Mouse (Mus musculus): ENCODE data around the gene Syce1.

The Syce1 gene

DNA sequence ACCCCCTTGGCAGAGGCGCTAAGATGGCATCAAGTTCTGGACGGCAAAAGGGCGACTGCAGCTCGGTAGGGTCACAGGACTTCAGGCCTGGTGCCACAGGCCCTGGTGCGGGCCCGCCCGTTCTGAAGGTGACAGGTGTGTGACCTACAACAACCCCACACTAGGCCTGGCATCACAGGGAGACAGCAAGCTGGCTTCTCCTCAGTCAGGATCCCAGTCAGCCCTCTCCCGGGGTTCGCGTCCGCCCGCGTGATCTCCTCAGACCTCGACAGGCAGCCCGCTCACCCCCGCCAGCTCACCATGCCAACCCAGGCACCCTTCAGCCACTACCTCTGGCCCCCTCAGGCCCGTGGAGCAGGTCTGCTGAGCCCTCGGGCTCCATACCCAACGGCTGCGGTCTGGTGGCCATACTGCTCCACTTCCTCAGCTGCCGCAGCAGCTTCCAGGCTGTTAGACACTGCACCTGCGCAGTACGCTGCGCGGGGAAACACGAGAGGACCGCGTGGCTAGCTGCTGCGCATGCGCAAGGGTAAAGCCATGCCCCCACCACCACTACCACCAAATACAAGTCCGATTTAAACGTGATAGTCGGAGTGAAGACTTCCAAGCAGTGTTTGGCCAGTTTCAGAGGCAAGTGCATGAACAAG is at the start of gene Syce1:
Gene Syce1 (minus strand): TSS at position 447 of the 647 bp plus-strand sequence.
- DNase-seq (ENCODE audit: low spot score in 2 of 2) = no peak

DNA sequence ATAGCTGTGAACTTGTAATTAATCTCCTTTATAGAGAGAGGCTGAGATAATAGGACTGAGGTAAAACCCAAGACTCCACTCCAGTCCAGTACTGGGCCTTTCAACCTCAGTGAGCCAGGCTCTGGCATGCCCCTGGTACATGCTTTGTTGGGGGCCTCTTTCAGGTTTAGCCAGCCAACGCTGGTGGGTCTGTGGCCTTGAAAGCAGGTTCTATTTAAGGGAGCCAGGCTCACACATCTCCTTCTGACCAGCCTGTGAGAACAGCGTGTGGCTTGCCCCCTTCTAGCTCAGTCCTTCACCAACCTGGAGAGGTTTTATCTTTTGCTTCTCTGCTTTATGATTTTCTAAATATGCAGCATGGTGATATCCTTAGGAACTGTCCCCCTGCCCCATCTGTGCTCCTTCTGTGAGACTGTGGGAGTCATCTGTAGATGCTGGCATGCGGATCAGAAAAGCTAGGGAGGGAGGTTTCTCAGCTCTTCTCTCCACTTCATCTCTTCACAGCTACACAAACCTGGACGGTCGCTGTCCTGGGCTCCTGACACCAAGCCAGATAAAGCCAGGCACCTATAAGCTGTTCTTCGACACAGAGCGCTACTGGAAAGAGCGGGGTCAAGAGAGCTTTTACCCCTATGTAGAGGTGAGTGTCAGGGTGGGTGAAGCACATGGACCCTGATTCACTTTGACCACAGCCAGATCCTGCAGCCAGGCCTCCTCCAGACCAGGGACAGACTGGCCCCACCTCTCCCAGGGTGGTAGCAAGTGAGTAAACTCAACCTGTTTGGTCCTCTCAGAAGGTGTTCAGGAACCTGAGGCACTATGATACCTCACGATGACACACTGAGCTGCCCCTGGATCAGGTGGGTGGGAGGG is 48.8 kb upstream of the Syce1 start:
- peak in 1 of 2 experiments; percentile 76 for DNase-seq (ENCODE audit: low spot score in 2 of 2)

DNA sequence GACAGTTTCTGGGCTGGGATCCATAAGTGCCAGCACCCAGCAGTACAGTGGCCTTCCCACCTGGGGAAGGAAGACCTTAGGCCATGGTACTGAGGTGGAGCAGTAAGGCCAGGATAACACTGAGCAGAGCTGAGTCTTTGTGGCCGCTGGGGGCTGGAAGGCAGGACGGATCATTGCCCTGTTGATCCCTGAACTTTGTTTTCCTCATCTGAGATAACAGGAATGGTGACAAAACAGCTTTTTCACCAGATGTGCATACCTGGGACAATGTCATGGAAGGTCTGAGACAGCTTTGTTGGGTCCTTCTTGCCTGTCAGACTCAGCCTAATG is 48.1 kb upstream of the Syce1 start:
- no peak for DNase-seq (ENCODE audit: low spot score in 2 of 2)

- DNase-seq (ENCODE audit: low spot score in 2 of 2) = no peak
Observed at GRCm38 (mm10) chr7:140834968-140835757, 47.5 kb upstream of the Syce1 start, which contains the start of gene Urah. Gene Urah, plus strand, starts transcription at chr7:140835018.

GRCm38 (mm10) chr7:140833341-140833740 is 45.7 kb upstream of the Syce1 start:
- no peak for DNase-seq (ENCODE audit: low spot score in 2 of 2)

DNA sequence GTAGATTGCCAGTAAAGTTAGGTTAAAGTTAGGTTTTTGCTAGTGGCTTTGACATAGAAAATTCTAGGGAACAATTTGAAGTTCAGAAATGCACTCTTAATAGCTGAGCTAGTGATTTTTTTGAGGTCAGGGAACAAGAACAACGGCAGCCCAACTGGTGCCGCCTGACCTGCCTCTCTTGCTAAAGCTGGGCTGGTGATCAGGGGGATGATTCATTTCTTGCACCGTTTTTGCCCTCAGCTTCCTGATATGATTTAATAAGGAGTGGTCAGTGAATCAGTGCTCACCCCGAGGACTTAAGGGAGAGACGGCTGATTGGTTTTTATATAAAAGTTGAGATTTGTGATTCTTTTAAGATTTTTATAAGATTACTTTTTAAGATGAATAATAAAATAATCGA is 43.8 kb upstream of the Syce1 start:
- no peak for DNase-seq (ENCODE audit: low spot score in 2 of 2)

DNA sequence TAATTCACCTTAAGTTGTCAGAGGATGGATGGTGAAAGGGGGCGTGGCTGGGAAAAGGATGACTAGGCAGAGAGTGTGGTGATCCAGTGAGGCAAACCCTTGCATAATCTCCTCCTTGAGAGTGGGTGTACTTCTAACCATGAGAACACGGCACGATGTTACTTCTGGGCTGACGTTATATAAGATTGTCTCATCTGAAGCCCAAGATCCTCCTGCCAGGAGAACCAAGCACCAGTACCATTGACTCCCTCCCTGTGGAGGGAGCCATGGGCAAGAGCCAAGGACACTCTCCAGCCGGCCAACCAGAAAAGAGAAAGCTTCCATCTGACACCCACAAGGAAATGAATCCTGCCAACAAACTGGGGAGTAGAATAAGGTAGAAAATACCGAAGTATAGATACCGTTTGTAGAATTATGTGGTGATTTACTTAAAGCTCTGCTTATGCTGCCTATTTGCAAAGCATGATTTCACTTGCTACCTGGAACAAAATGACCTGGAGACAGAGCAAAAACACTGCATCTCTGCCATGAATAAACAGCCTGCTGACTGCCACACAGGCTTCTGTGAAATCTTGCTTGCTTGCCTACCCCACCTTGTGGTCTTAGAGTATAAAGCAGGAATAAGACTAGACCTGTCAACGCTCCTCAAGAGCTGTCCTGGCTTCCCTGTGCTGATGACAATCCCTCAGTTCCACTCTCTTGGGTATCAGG is 40.7 kb upstream of the Syce1 start:
- DNase-seq (ENCODE audit: low spot score in 2 of 2) = peak; percentile 75 to 76

- DNase-seq (ENCODE audit: low spot score in 2 of 2) = no peak
Observed at GRCm38 (mm10) chr7:140822731-140823130, 35.1 kb upstream of the Syce1 start.

- DNase-seq (ENCODE audit: low spot score in 2 of 2) = peak; percentile 66 to 80
Observed at GRCm38 (mm10) chr7:140821653-140822329, 34.1 kb upstream of the Syce1 start, which contains the start of gene Zfp941. Gene Zfp941, minus strand, starts transcription at chr7:140822178.

DNA sequence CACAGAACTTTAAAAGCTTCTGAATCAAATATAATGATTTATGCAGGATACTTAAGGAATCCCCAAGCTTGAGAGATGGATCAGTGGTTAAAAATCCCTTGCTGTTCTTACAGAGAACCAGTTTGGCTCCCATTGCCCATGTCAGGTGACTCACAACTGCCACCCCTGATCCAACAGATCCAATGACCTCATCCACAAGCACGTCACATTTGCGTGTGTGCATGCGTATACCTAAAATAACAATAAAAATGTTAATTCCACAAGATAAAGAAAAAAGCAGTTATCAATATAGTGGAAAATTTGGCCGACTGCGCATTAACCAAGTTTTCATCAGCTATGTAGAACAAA is 33.6 kb upstream of the Syce1 start:
- no peak for DNase-seq (ENCODE audit: low spot score in 2 of 2)

GRCm38 (mm10) chr7:140820173-140820572 is 32.5 kb upstream of the Syce1 start:
- DNase-seq (ENCODE audit: low spot score in 2 of 2) = no peak

DNA sequence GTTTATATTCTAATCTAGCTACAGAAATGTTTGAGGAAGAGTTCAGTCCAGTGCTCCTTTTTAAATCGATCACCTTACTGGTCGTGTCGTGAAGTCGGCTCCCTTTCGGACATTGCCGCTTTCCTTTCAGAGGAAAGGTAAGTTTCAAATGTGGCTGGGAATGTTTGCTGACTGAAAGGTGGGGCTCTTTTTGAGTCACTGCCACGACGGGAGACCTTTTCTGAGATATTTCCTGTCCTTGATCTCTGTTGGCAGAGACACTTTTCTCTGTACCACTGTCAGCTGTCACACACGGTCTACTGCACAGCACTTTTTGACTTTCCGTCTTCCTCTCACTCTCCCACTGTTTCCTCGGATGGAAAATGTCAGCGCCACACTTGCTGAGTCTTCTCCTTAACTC is 25.2 kb upstream of the Syce1 start:
- no peak for DNase-seq (ENCODE audit: low spot score in 2 of 2)

- peak in 1 of 2 experiments; percentile 38 for DNase-seq (ENCODE audit: low spot score in 2 of 2)
Observed at GRCm38 (mm10) chr7:140811714-140812113, 24.1 kb upstream of the Syce1 start.

GRCm38 (mm10) chr7:140810496-140810895 is 22.8 kb upstream of the Syce1 start:
- DNase-seq (ENCODE audit: low spot score in 2 of 2) = no peak

- peak in 1 of 2 experiments; percentile 77 for DNase-seq (ENCODE audit: low spot score in 2 of 2)
Observed at GRCm38 (mm10) chr7:140805704-140806103, 18.1 kb upstream of the Syce1 start.

GRCm38 (mm10) chr7:140802629-140803028 is 15.0 kb upstream of the Syce1 start:
- no peak for DNase-seq (ENCODE audit: low spot score in 2 of 2)

- no peak for DNase-seq (ENCODE audit: low spot score in 2 of 2)
Observed at GRCm38 (mm10) chr7:140798212-140798611, 10.6 kb upstream of the Syce1 start.

DNA sequence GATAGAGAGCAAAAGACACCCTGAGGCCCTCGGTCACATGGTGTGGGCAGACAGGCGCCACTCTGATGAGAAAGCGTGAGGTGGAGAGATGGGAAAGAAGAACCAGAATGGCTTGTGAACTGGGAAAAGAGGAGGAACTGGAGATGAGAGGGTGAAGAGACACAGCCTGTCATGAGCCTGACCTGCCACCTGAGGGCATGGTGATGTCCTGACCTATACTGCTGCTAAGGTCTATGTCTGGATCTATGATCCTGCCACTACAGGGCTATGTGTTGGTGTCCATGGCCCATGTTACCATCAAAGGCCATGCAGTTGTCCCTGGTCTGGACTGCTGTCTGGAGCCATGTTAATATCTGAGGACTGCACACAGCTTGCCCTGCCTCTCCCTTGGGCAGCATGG is 10.0 kb upstream of the Syce1 start:
- DNase-seq (ENCODE audit: low spot score in 2 of 2) = no peak

DNA sequence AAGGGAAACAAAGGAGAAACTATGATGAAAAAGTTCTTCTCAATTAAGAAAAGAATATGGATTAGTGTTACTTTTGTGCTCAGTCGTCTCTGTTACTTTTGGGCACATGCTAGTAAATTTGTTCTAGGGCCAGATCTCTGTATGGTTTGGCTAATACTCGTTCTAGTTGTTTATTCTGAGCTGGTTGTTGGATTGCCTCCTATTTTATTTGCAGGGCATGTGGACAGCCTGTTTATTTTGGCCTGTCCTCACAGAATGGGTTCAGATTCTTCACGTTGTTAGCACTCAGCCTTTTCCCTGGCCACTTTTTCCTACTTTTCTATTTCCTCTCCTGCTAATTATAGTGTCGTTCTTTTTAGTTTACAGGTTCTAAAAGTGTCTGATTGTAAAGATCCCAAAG is 5.9 kb upstream of the Syce1 start:
- no peak for DNase-seq (ENCODE audit: low spot score in 2 of 2)

GRCm38 (mm10) chr7:140788053-140788435 is 392 bp upstream of the Syce1 start:
- DNase-seq (ENCODE audit: low spot score in 2 of 2) = no peak

GRCm38 (mm10) chr7:140780548-140780947 is 7.1 kb downstream of the Syce1 start:
- no peak for DNase-seq (ENCODE audit: low spot score in 2 of 2)

Data from left cerebral cortex, adult 9 months (tissue).